Mouse (Mus musculus) olfactory bulb, adult 2 months (tissue): Measurements from ENCODE around the gene Gm11627. TPM values are rescaled to one million over a fixed set of nuclear protein-coding genes. Genes with fewer than 3 reads are reported as not detected.

Experiments
- H3K27ac ChIP-seq: fragments of 200-500 bp; 2 replicates; pipeline ENCODE4 v1.5.1; 2012; ENCODE audit warnings: low read depth, low read length; ENCODE audit not compliant: insufficient read depth
- H3K4me1 ChIP-seq: fragments of 200-500 bp; 2 replicates; pipeline ENCODE4 v1.6.1; 2012; ENCODE audit warnings: low read length; ENCODE audit not compliant: control insufficient read depth, insufficient read depth
- H3K4me3 ChIP-seq: fragments of 200-500 bp; 2 replicates; pipeline ENCODE4 v1.5.1; 2012; ENCODE audit warnings: mild to moderate bottlenecking, low read depth, low read length, moderate library complexity; ENCODE audit not compliant: insufficient read depth
- CTCF ChIP-seq: fragments of 200-500 bp; IDR thresholded peaks from 2 replicates; pipeline ENCODE4 v1.5.1; 2012; ENCODE audit warnings: low read depth, mild to moderate bottlenecking, low read length, moderate library complexity; ENCODE audit not compliant: insufficient read depth
- POLR2A ChIP-seq: fragments of 200-500 bp; IDR thresholded peaks from 2 replicates; pipeline ENCODE4 v1.6.1; 2012; ENCODE audit warnings: mild to moderate bottlenecking, low read depth, low read length, moderate library complexity; ENCODE audit not compliant: insufficient read depth
- WGBS: fragments of 180-500 bp; shearing (Covaris S2); methylation state at CpG from one replicate; pipeline ENCODE4 v1.1.7; 2018; 5-methylcytosine and 5-hydroxymethylcytosine counted together
- polyA plus RNA-seq: library from polyadenylated mRNA; stranded (reverse); fragments of >200 nt; gene quantifications from 2 replicates; pipeline ENCODE4 v1.2.4, GENCODE M21; 2012; ENCODE audit warnings: low replicate concordance; ENCODE audit not compliant: missing spikeins, insufficient read depth, insufficient read length

Gene Gm11627
- polyA plus RNA-seq, 1 experiment: not detected

GRCm38 (mm10) chr11:102581281-102582015 is 2.2 kb upstream of the Gm11627 start:
- TF ChIP-seq POLR2A: no peak
- TF ChIP-seq CTCF: no peak
- no peak overlapping the region for H3K4me3 ChIP-seq
- H3K4me1 ChIP-seq: peaks cover 19% of the 10 kb centered on the region
- H3K27ac ChIP-seq: no peak overlapping the region
- WGBS: 54% methylated on average over 11 of the region's 11 CpGs

GRCm38 (mm10) chr11:102580034-102580330 is 721 bp upstream of the Gm11627 start:
- H3K4me3 ChIP-seq: no peak overlapping the region
- peaks cover 19% of the 10 kb centered on the region for H3K4me1 ChIP-seq
- no peak for TF ChIP-seq POLR2A
- TF ChIP-seq CTCF: no peak
- H3K27ac ChIP-seq: no peak overlapping the region
- 71% methylated on average over 3 of the region's 3 CpGs for WGBS

- Histone ChIP-seq H3K4me3 (peak overlapping the region; percentile 9; the same call in 1 of the 2 replicates), H3K27ac (no peak overlapping the region), H3K4me1 (peaks cover 19% of the 10 kb centered on the region)
- TF ChIP-seq CTCF: peak; percentile 92
- no peak for TF ChIP-seq POLR2A
- 6% methylated on average over 27 of the region's 27 CpGs for whole genome bisulfite sequencing
Observed at GRCm38 (mm10) chr11:102578341-102579118, 731 bp downstream of the Gm11627 start.

- 70% methylated on average over 13 of the region's 13 CpGs for WGBS
- peaks cover 11% of the 10 kb centered on the region for H3K4me1 ChIP-seq
- no peak overlapping the region for H3K4me3 ChIP-seq
- TF ChIP-seq POLR2A (no peak), CTCF (no peak)
- H3K27ac ChIP-seq: no peak overlapping the region
Observed at GRCm38 (mm10) chr11:102576050-102576754, 3.1 kb downstream of the Gm11627 start.

- no peak for TF ChIP-seq POLR2A
- TF ChIP-seq CTCF: no peak
- no peak overlapping the region for H3K4me3 ChIP-seq
- no peak overlapping the region for H3K27ac ChIP-seq
- H3K4me1 ChIP-seq: peaks cover 10% of the 10 kb centered on the region
- WGBS: 81% methylated on average over 1 of the region's 1 CpGs
Observed at GRCm38 (mm10) chr11:102575034-102575433, 4.2 kb downstream of the Gm11627 start.

GRCm38 (mm10) chr11:102572866-102573663 is 6.2 kb downstream of the Gm11627 start:
- TF ChIP-seq POLR2A (no peak), CTCF (peak; percentile 39; the same call in 1 of the 2 replicates)
- Histone ChIP-seq H3K27ac (no peak overlapping the region), H3K4me1 (no peaks in the 10 kb centered on the region), H3K4me3 (peak overlapping the region; percentile 44)
- 7% methylated on average over 18 of the region's 18 CpGs for WGBS

- TF ChIP-seq POLR2A (no peak), CTCF (no peak)
- WGBS: 55% methylated on average over 7 of the region's 7 CpGs
- H3K27ac ChIP-seq: no peak overlapping the region
- no peak overlapping the region for H3K4me3 ChIP-seq
- no peaks in the 10 kb centered on the region for H3K4me1 ChIP-seq
Observed at GRCm38 (mm10) chr11:102568756-102569377, 10.4 kb downstream of the Gm11627 start.

- TF ChIP-seq CTCF: peak; percentile 48; the same call in 1 of the 2 replicates
- TF ChIP-seq POLR2A: no peak
- Histone ChIP-seq H3K27ac (no peak overlapping the region), H3K4me3 (no peak overlapping the region), H3K4me1 (no peaks in the 10 kb centered on the region)
- WGBS: 82% methylated on average over 12 of the region's 12 CpGs
Observed at GRCm38 (mm10) chr11:102568191-102568590, 11.1 kb downstream of the Gm11627 start.
